Mouse (Mus musculus) left cerebral cortex, postnatal 36 days (tissue): ENCODE data around the gene Chrnd. TPM values are rescaled to one million over a fixed set of nuclear protein-coding genes. Genes with fewer than 3 reads are reported as not detected.

ENCODE experiments used
- DNase-seq, 2 experiments: peaks; one replicate each; pipeline ENCODE4 v3.0.0; 2021 to 2022; ENCODE audit warnings: low spot score in 2 of 2, mixed read lengths in 1 of 2
- intact Hi-C: fragments of 180-260 bp; cut with DNase I; formaldehyde crosslinking; loops from one replicate; pipeline ENCODE4 v1.15.1; 2025
- total RNA-seq, 2 experiments: library from RNA; stranded (reverse); gene quantifications; 2 replicates each; pipeline ENCODE4 v1.2.3; 2021

Chrnd gene
- total RNA-seq, 2 experiments from 2014 or later: not detected

DNA sequence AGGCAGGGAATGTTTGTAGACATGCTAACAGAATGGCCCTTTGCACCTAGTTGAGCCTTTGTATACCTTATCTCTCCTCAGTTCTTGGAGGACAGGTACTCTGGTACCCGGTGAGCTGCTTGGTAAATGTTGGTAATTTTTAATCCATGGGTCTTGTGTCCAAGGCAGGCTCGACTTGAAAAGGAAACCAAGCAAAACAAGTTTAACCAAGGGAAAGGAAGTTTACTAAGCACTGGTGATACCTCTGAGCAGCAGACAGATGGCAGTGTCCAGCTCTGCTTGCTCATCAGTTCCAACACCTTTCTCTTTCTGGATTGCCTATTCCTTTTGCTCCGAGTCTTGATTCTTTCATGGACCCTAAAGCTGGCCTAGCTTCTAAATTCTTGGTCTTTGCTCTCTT lies 27.5 kb downstream of the Chrnd start:
- intact Hi-C loops: no loop called here
- DNase-seq: no peak

- no peak for DNase-seq
- intact Hi-C loops: no loop called here
Observed at GRCm38 (mm10) chr1:87225739-87226138, 35.3 kb downstream of the Chrnd start.

DNA sequence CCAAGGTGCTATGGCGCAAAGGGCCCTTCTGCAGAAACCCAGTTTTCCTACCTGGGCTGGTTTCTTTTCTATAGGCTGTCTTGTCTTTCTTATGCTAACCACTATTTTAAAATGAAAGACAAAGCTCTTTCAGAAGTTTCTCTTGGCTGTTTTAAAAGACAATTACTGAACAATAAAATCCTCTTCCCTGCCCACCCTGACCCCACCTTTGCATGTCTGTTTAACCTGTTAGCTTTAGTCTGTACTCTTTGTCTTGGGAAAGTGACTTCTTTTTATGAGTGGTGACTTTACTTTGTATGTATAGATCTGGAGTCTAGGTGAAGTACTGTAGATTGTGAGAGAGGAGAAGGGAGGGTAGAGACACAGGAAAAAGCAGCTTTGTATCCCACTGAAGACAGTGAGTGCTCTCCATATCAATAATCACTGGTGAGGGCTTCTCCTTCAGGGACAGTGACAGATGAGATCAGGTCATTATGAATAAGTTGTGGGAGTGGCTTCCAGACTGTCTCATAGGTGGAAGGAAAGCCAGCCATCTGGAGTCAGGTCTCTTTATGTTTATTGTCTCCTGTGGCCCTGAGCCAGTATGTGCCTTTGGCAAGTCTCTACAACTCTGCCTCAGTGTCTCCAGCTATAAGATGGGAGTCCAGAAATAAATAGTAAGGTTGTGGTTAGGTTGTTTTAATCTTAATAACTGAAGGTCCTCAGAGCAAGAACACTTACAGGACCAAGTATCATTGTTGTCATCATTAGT lies 36.2 kb downstream of the Chrnd start:
- intact Hi-C loops: no loop called here
- DNase-seq: no peak

- intact Hi-C loops: no loop called here
- DNase-seq: no peak
Observed at GRCm38 (mm10) chr1:87227160-87227550, 36.7 kb downstream of the Chrnd start.

GRCm38 (mm10) chr1:87230606-87231005 lies 40.2 kb downstream of the Chrnd start:
- intact Hi-C loops: no loop called here

DNA sequence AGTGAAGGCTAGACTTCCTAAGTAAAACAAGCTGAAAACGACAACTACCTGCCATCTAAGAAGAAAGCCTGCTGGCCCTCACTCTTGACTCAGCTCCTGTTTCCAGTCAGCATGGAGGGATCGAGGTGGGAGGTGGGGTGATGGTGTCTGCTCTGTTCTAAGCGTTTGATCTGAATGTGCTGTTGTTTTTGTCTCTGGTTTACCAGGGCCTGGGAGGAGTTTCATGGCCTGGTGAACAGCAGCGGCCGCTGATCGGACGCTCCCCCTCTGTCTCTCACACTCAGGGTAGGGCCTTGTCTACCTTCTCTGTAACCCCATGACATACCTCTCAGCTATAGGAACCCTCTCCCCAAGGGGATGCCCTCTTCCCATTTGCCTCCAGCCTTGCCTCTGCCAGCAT lies 41.8 kb downstream of the Chrnd start:
- DNase-seq: no peak
- intact Hi-C loops: no loop called here

More at GRCm38 (mm10) chr1:87230606-87231005, 40.2 kb downstream of the Chrnd start:
- no peak for DNase-seq

GRCm38 (mm10) chr1:87239056-87239455 lies 48.6 kb downstream of the Chrnd start:
- DNase-seq: no peak
- intact Hi-C loops: no loop called here

DNA sequence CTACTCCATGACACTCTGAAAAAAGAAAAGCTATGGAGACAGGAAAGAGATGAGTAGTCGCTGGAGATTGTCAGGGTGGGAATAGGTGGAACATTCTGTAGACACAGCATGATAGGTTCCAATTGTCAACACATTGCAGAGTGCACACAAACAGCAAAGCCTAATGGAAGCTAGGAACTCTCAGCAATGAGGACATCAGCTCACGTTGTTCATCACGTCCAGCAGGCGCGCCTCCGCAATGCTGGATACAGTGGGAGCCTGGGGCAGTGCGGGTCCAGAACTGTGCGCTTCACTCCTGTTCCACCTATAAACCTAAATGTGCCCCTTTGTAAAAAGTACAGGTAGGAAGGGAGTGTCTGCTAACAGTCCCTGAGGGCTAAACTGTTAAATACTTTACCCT lies 52.6 kb downstream of the Chrnd start:
- intact Hi-C loops: no loop called here
- DNase-seq: no peak

- DNase-seq: no peak
- intact Hi-C loops: loop anchor here (5.0 kb wide), 1 partner anchor 47 kb away; no protein-coding TSS in a partner anchor
Observed at GRCm38 (mm10) chr1:87245430-87245829, 55.0 kb downstream of the Chrnd start.

DNA sequence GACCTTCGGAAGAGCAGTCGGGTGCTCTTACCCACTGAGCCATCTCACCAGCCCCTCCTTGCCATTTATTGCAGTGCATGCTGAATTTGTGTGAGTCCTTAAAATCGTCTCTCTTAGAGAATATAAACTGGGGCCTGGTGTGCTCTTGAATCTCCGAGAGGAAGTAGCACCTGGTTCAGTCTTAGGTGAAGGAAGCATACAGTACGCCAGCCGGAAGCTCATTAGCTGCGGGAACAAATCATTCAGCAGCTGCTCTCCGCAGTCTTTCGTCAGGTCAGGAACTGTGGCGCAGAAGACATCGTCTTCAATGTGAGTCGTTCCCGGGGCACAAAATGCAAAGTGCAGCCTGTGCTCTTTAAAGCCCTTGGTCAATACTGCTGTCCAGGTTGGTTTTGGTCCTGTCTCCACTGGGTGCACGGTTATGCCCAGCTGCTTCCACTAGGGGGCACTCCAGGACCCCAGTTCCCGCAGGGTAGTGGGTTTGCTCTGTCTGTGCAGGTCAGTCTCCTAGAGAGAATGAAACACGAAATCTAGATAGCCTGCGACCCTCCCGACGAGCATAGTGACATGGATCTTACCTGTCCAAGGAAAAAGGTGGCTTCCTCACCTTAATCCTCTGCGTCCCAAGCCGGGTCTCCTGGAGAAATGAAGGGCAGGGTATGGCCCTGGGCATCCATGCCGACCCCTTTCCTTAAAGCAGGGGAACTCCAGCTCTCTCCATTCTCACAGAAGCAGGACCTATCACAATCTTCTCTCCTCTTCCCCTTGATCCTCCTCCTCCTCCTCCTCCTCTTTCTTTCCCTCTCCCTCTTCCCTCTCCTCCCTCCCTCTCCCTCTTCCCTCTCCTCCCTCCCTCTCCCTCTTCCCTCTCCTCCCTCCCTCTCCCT lies 55.8 kb downstream of the Chrnd start:
- intact Hi-C loops: loop anchor here (5.0 kb wide), 1 partner anchor 46 kb away; no protein-coding TSS in a partner anchor

More for the DNA sequence above, 55.8 kb downstream of the Chrnd start:
- DNase-seq: peak; percentile 70 to 71

Other genes starting within 250 kb of the Chrnd start
- gene Alppl2, start 100.7 kb upstream of the Chrnd start, total RNA-seq: not detected
- not detected for gene Alpi, start 89.0 kb upstream of the Chrnd start, total RNA-seq
- gene Akp3, start 65.6 kb upstream of the Chrnd start, total RNA-seq: not detected
- 10 to 100 TPM in 1 of 2 experiments, 1 to 10 TPM in 1; 5.8 to 12.6 TPM for gene Ecel1, start 34.1 kb upstream of the Chrnd start, total RNA-seq
- under 1 TPM; 0.88 to 0.89 TPM for gene Prss56, start 7.3 kb upstream of the Chrnd start, total RNA-seq
- gene Chrng, start 14.1 kb downstream of the Chrnd start, total RNA-seq: not detected
- 10 to 100 TPM; 55.5 to 63.1 TPM for gene Eif4e2, start 23.3 kb downstream of the Chrnd start, total RNA-seq
- gene Efhd1, start 73.8 kb downstream of the Chrnd start, total RNA-seq: 10 to 100 TPM; 10.9 to 16.4 TPM
- 100 to 1,000 TPM; 106 to 121 TPM for gene Gigyf2, start 136.4 kb downstream of the Chrnd start, total RNA-seq
- 1 to 10 TPM; 2.1 to 3.9 TPM for gene Kcnj13, start 204.1 kb downstream of the Chrnd start, total RNA-seq